Mouse (Mus musculus): ENCODE data around the gene Nsun6. TPM values are rescaled to one million over a fixed set of nuclear protein-coding genes. Genes with fewer than 3 reads are reported as not detected.

Nsun6 gene
- total and polyA plus RNA-seq, 2 experiments from 2014 or later, result 12.4 to 13.7 TPM

DNA sequence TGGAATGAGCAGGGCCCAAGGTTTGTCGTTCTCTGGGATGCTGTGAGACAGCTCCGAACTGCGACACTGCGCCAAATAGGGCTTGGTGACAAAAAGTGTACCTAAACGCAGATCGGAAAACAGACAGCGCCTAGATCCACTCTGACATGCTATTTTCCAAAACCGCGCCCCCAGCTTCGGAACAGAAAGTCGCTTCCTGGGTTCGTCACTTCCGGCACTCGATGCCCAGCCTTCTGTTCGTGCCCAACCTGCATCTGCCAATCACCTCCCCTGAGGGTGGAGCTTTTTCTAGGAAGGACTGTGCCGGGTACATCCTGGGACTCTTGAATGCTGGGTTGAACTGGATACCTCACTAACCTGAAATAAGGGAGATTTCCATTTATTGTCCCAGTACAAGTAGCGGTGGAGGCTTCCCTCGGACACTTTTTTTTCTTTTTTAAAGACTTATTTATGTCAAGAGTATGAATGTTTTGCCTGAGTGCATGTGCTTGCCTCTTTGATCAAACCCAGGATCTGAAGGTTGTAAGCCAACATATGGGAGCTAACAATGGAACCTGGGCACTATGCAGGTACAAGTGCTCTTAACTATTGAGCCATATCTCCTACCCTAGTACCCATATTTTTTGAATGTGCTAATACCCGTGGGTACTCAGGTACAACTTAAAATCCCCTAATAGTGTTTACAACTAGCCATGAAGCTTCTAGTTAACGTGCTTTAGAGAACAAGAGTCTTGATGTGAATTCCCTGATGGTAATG is 5.6 kb downstream of the Nsun6 start, which contains the start of gene Arl5b:
Gene Arl5b (plus strand): TSS at position 279 of the 757 bp plus-strand sequence.
- DNase-seq (peak; percentile 97), ATAC-seq (peak; percentile 100)
- Histone ChIP-seq H3K27ac (ENCODE audit: low read depth, low read length) (peak within 1 kb of the TSS; percentile 66), H3K9ac (peak within 1 kb of the TSS; percentile 43), H3K4me3 (ENCODE audit: low read depth, low read length) (peak within 1 kb of the TSS; percentile 49), H3K4me2 (ENCODE audit: low read depth) (peak within 1 kb of the TSS; percentile 59), H3K9me3 (ENCODE audit: low read length) (no peaks in the 10 kb centered on the region), H3K4me1 (ENCODE audit: insufficient read depth) (peaks cover 9% of the 10 kb centered on the region; the same call in 1 of the 2 replicates), H3K27me3 (ENCODE audit: insufficient read depth, low read length) (no peaks in the 10 kb centered on the region), H3K36me3 (ENCODE audit: insufficient read depth) (no peaks in the 10 kb centered on the region)
- WGBS, result 7% methylated on average over 20 of the region's 20 CpGs
- TF ChIP-seq CTCF (IDR thresholded peaks at IDR 0.05; ENCODE audit: low read depth), result peak; percentile 42

- Histone ChIP-seq H3K4me3 (ENCODE audit: low read depth, low read length) (no peak overlapping the region), H3K27ac (ENCODE audit: low read depth, low read length) (no peak overlapping the region), H3K4me1 (ENCODE audit: insufficient read depth) (no peaks in the 10 kb centered on the region), H3K36me3 (ENCODE audit: insufficient read depth) (peaks cover 17% of the 10 kb centered on the region; the same call in 1 of the 2 replicates), H3K4me2 (ENCODE audit: low read depth) (no peak overlapping the region), H3K27me3 (ENCODE audit: insufficient read depth, low read length) (no peaks in the 10 kb centered on the region), H3K9me3 (ENCODE audit: low read length) (no peaks in the 10 kb centered on the region), H3K9ac (no peak overlapping the region)
- DNase-seq, result peak; percentile 29
- TF ChIP-seq CTCF (IDR thresholded peaks at IDR 0.05; ENCODE audit: low read depth), result peak; percentile 65
- 53% methylated on average over 5 of the region's 5 CpGs for WGBS
- ATAC-seq, result no peak
Observed at GRCm38 (mm10) chr2:15040326-15040725, 14.5 kb downstream of the Nsun6 start.

- ATAC-seq (no peak), DNase-seq (no peak)
- Histone ChIP-seq H3K9ac (no peak overlapping the region), H3K36me3 (ENCODE audit: insufficient read depth) (peaks cover 20% of the 10 kb centered on the region), H3K4me1 (ENCODE audit: insufficient read depth) (no peaks in the 10 kb centered on the region), H3K27ac (ENCODE audit: low read depth, low read length) (no peak overlapping the region), H3K9me3 (ENCODE audit: low read length) (no peaks in the 10 kb centered on the region), H3K4me2 (ENCODE audit: low read depth) (no peak overlapping the region), H3K27me3 (ENCODE audit: insufficient read depth, low read length) (no peaks in the 10 kb centered on the region), H3K4me3 (ENCODE audit: low read depth, low read length) (no peak overlapping the region)
- no peak for TF ChIP-seq CTCF (IDR thresholded peaks at IDR 0.05; ENCODE audit: low read depth)
- 89% methylated on average over 6 of the region's 6 CpGs for WGBS
Observed at GRCm38 (mm10) chr2:15038705-15039104, 16.2 kb downstream of the Nsun6 start.

- 92% methylated on average over 1 of the region's 1 CpGs for WGBS
- TF ChIP-seq CTCF (IDR thresholded peaks at IDR 0.05; ENCODE audit: low read depth), result no peak
Observed at GRCm38 (mm10) chr2:15027816-15028215, 27.1 kb downstream of the Nsun6 start.

GRCm38 (mm10) chr2:15026817-15027216 is 28.1 kb downstream of the Nsun6 start:
- Histone ChIP-seq H3K9me3 (ENCODE audit: low read length) (no peaks in the 10 kb centered on the region), H3K36me3 (ENCODE audit: insufficient read depth) (peaks cover 7% of the 10 kb centered on the region), H3K4me3 (ENCODE audit: low read depth, low read length) (no peak overlapping the region), H3K27ac (ENCODE audit: low read depth, low read length) (no peak overlapping the region), H3K9ac (no peak overlapping the region), H3K4me1 (ENCODE audit: insufficient read depth) (no peaks in the 10 kb centered on the region), H3K27me3 (ENCODE audit: insufficient read depth, low read length) (no peaks in the 10 kb centered on the region), H3K4me2 (ENCODE audit: low read depth) (no peak overlapping the region)
- ATAC-seq, result no peak
- no peak for DNase-seq
- WGBS, result 94% methylated on average over 3 of the region's 3 CpGs
- no peak for TF ChIP-seq CTCF (IDR thresholded peaks at IDR 0.05; ENCODE audit: low read depth)

More at GRCm38 (mm10) chr2:15027816-15028215, 27.1 kb downstream of the Nsun6 start:
- Histone ChIP-seq H3K4me1 (ENCODE audit: insufficient read depth) (no peaks in the 10 kb centered on the region), H3K4me2 (ENCODE audit: low read depth) (no peak overlapping the region), H3K9ac (no peak overlapping the region), H3K27ac (ENCODE audit: low read depth, low read length) (no peak overlapping the region), H3K36me3 (ENCODE audit: insufficient read depth) (peaks cover 7% of the 10 kb centered on the region), H3K27me3 (ENCODE audit: insufficient read depth, low read length) (no peaks in the 10 kb centered on the region), H3K4me3 (ENCODE audit: low read depth, low read length) (no peak overlapping the region), H3K9me3 (ENCODE audit: low read length) (no peaks in the 10 kb centered on the region)
- DNase-seq, result no peak
- no peak for ATAC-seq

DNA sequence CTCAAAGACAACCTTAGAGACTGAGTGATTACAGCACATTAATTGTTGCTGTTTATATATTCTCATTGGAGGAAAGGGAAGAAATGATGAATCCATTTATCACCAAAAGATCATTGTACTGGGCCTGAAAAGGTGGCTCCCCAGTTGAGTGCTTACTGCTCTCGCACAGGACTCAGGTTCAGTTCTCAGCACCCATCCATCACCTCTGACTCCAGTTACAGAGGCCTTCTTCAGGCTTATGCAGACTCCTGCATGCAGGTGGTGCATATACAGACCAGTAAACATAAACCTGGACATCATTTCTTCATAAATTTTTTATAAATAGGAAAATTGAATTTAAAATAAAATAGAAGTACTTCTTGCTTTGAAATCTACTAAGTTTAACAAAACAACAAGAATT is 46.8 kb downstream of the Nsun6 start:
- Histone ChIP-seq H3K36me3 (ENCODE audit: insufficient read depth) (0 out of 2 replicates have a peak, but pooled peaks cover 3% of the 10 kb centered on the region), H3K4me3 (ENCODE audit: low read depth, low read length) (no peak overlapping the region), H3K4me1 (ENCODE audit: insufficient read depth) (no peaks in the 10 kb centered on the region), H3K9ac (no peak overlapping the region), H3K27ac (ENCODE audit: low read depth, low read length) (no peak overlapping the region), H3K9me3 (ENCODE audit: low read length) (no peaks in the 10 kb centered on the region), H3K27me3 (ENCODE audit: insufficient read depth, low read length) (no peaks in the 10 kb centered on the region), H3K4me2 (ENCODE audit: low read depth) (no peak overlapping the region)
- ATAC-seq, result no peak
- 100% methylated on average over 1 of the region's 1 CpGs for WGBS
- no peak for DNase-seq
- no peak for TF ChIP-seq CTCF (IDR thresholded peaks at IDR 0.05; ENCODE audit: low read depth)

DNA sequence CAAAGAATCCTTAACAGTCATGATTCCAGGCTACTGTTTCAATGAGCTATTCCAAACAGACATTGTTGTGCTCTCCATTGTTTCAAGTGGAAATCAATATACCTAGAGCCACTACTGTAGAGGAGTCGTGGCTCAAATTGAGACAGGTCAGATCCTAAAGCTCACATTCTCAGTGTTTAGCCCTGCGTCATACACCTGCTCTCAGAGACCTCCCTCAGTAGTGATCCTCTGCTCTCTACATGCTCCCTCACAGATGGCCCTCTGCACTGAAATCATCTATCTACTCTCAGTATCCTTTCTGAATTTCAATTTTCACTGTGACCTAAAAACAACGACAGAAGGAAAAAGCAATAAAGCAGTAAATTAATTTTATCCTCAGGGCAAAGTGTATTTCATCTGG is 47.3 kb downstream of the Nsun6 start:
- Histone ChIP-seq H3K27ac (ENCODE audit: low read depth, low read length) (no peak overlapping the region), H3K36me3 (ENCODE audit: insufficient read depth) (0 out of 2 replicates have a peak, but pooled peaks cover 3% of the 10 kb centered on the region), H3K27me3 (ENCODE audit: insufficient read depth, low read length) (no peaks in the 10 kb centered on the region), H3K9ac (no peak overlapping the region), H3K4me3 (ENCODE audit: low read depth, low read length) (no peak overlapping the region), H3K4me1 (ENCODE audit: insufficient read depth) (no peaks in the 10 kb centered on the region), H3K9me3 (ENCODE audit: low read length) (no peaks in the 10 kb centered on the region), H3K4me2 (ENCODE audit: low read depth) (no peak overlapping the region)
- ATAC-seq (no peak), DNase-seq (no peak)
- 89% methylated on average over 3 of the region's 3 CpGs for WGBS
- no peak for TF ChIP-seq CTCF (IDR thresholded peaks at IDR 0.05; ENCODE audit: low read depth)

Data from forebrain, postnatal 0 days (tissue).